ENCODE assay signal across 30 mouse cellular contexts in the genomic region with DNA sequence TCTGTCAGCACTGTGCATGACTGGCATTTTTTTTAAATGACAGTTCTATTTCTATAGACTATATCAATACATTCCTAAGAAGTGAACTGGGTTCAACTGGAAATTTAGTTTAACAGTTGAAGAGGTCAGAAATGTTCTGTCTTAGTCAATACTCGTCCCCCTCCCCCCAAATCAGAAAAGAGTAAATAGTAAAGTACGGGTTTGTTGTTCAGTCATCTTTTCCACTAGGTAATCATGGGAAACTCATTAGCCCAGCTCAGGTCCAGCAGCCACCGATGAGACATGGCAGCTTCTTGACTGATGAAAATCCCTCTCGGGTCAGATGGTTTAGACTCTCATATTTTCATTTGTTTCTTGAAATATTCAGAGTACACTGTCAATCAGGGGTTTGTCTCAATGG.
"Had no signal": no experiment of that assay in that cellular context is flagged by ENCODE, and none has a peak within 500 bp of the region (broad histone marks: within the 10 kb centered on the region; RNA-seq: fewer than 3 reads in every experiment).

No protein-coding gene starts in this region.

- H3K4me2 ChIP-seq: limb, embryonic 12.5 days; limb, embryonic 13.5 days; limb, embryonic 15.5 days; liver, embryonic 11.5 days; liver, embryonic 12.5 days; liver, embryonic 13.5 days; liver, embryonic 15.5 days; lung, embryonic 14.5 days; lung, embryonic 15.5 days; midbrain, embryonic 11.5 days; midbrain, embryonic 12.5 days; midbrain, embryonic 13.5 days; midbrain, embryonic 15.5 days had no signal

- H3K27me3 ChIP-seq: limb, embryonic 12.5 days; limb, embryonic 13.5 days; limb, embryonic 15.5 days; liver, embryonic 12.5 days; liver, embryonic 13.5 days; liver, embryonic 15.5 days; lung, embryonic 15.5 days; megakaryocyte, embryonic 14.5 days; midbrain, embryonic 12.5 days; midbrain, embryonic 13.5 days; midbrain, embryonic 15.5 days had no signal

- H3K9ac ChIP-seq: limb, embryonic 12.5 days; limb, embryonic 13.5 days; limb, embryonic 15.5 days; liver, embryonic 12.5 days; liver, embryonic 13.5 days; liver, embryonic 14.5 days; liver, embryonic 15.5 days; liver, postnatal 0 days; lung, embryonic 14.5 days; lung, embryonic 15.5 days; midbrain, embryonic 12.5 days; midbrain, embryonic 13.5 days; midbrain, embryonic 15.5 days had no signal

- H3K9me3 ChIP-seq: limb, embryonic 10.5 days; limb, embryonic 12.5 days; limb, embryonic 13.5 days; limb, embryonic 15.5 days; liver, embryonic 12.5 days; liver, embryonic 13.5 days; liver, embryonic 15.5 days; lung, embryonic 15.5 days; midbrain, embryonic 10.5 days; midbrain, embryonic 12.5 days; midbrain, embryonic 13.5 days; midbrain, embryonic 15.5 days had no signal

- H3K27ac ChIP-seq: left cerebral cortex, adult 2 months; limb, embryonic 10.5 days; limb, embryonic 12.5 days; limb, embryonic 13.5 days; limb, embryonic 15.5 days; liver, embryonic 12.5 days; liver, embryonic 13.5 days; liver, embryonic 14.5 days; liver, embryonic 15.5 days; lung, embryonic 15.5 days; macrophage; midbrain, embryonic 10.5 days; midbrain, embryonic 12.5 days; midbrain, embryonic 13.5 days; midbrain, embryonic 15.5 days had no signal

- DNase-seq: left cerebral cortex, postnatal 4 days; liver; liver, embryonic 13.5 days; liver, postnatal 0 days; lung, adult 18-20 months; lung, adult 2 months; lung, embryonic 14.5 days; lung, postnatal 10 days; lung, postnatal 14 days; lung, postnatal 36 days; lung, postnatal 4 days; midbrain, embryonic 14.5 days had no signal

- H3K4me3 ChIP-seq: left cerebral cortex, adult 2 months; limb, embryonic 10.5 days; limb, embryonic 12.5 days; limb, embryonic 13.5 days; limb, embryonic 15.5 days; liver, embryonic 12.5 days; liver, embryonic 13.5 days; liver, embryonic 15.5 days; lung, embryonic 15.5 days; megakaryocyte, embryonic 14.5 days; midbrain, embryonic 10.5 days; midbrain, embryonic 12.5 days; midbrain, embryonic 13.5 days; midbrain, embryonic 15.5 days; myocyte had no signal

- H3K36me3 ChIP-seq: limb, embryonic 10.5 days; limb, embryonic 12.5 days; limb, embryonic 13.5 days; limb, embryonic 15.5 days; liver, embryonic 12.5 days; liver, embryonic 13.5 days; liver, embryonic 15.5 days; lung, embryonic 15.5 days; midbrain, embryonic 10.5 days; midbrain, embryonic 12.5 days; midbrain, embryonic 13.5 days; midbrain, embryonic 15.5 days had no signal

- H3K4me1 ChIP-seq: limb, embryonic 10.5 days; limb, embryonic 15.5 days; liver, embryonic 12.5 days; liver, embryonic 13.5 days; liver, embryonic 15.5 days; lung, embryonic 15.5 days; midbrain, embryonic 10.5 days; midbrain, embryonic 12.5 days; midbrain, embryonic 13.5 days; midbrain, embryonic 15.5 days had no signal
